Mouse (Mus musculus) naive thymus-derived CD4-positive, alpha-beta T cell, adult 5 months (primary cell): ENCODE data around the gene Ubap1. TPM values are rescaled to one million over a fixed set of nuclear protein-coding genes. Genes with fewer than 3 reads are reported as not detected.

Experiments
- polyA plus RNA-seq: library from polyadenylated mRNA; unstranded; fragments of 100-300 nt; shearing (Covaris generic); gene quantifications from one replicate; pipeline ENCODE4 v1.2.1, GENCODE M21; 2017

Ubap1 gene
- polyA plus RNA-seq, result 113 TPM

GRCm38 (mm10) chr4:41348584-41349198, at the start of gene Ubap1:
Ubap1 (plus strand) TSS chr4:41348996.

DNA sequence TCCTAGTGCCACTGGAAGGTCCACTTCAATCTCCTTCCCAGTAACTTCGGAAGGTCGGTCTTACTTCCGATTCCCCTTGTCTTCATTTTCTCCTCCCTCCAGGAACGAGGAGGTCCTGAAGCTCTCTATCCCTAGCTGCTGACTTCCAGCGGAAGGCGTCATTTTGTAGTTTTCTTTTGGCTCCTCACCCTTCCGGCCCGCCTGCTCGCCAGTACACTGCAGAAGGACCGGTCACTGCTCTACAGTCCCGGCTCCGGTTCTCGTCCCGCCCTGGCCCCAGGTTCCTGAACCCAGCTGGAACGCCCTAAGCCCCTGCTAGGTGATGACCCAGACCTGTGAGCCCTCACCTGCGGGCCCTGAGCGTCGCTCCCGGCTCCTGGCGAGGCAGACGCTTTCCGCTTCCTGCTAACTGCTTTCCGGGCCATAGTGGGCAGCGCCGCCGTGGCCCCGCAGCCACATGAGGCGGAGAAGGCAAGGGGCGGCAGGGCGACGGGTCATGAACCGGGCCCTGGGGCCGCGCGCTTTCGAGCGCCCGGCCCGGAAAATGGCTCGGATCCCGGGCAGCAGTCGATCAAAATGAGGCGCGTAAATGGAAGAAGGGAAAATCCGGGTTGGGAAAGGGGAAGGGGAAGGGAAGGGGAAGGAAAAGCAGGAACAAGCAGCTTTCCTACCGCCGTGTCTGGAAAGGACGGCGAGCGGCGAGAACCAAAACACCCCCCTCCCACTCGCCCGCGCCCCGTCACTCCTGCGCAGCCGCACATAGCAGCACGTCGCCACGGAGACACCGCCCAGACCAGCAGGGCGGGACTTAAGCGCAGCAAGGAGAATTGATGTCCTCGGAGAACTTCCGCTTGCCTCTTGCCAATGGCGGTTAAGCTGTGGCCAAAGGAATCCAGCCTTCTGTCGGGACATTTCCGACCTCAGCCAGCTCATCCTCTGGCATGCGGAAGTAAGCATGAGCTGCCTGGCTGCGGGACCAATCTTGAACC, 34.4 kb upstream of the Ubap1 start, which contains the start of gene Dcaf12:
Dcaf12 (minus strand) TSS at position 749 of the 989 bp plus-strand sequence.

Other genes with a start within 250 kb of the Ubap1 start
- 47.8 TPM for gene Nol6, start 224.5 kb upstream of the Ubap1 start, polyA plus RNA-seq
- gene Ube2r2, start 213.3 kb upstream of the Ubap1 start, polyA plus RNA-seq, result 131 TPM
- gene Ubap2, start 73.9 kb upstream of the Ubap1 start, polyA plus RNA-seq, result 84.1 TPM
- 63.3 TPM for gene Dcaf12, start 34.1 kb upstream of the Ubap1 start, polyA plus RNA-seq
- 0.78 TPM for gene Kif24, start 115.9 kb downstream of the Ubap1 start, polyA plus RNA-seq
- gene Nudt2, start 116.2 kb downstream of the Ubap1 start, polyA plus RNA-seq, result 4.3 TPM
- not detected for gene AI464131, start 154.1 kb downstream of the Ubap1 start, polyA plus RNA-seq
- gene 1110017D15Rik, start 168.3 kb downstream of the Ubap1 start, polyA plus RNA-seq, result not detected
- gene Fam219a, start 220.5 kb downstream of the Ubap1 start, polyA plus RNA-seq, result 3.3 TPM
- gene Dnaic1, start 220.8 kb downstream of the Ubap1 start, polyA plus RNA-seq, result not detected